Mouse (Mus musculus) B cell, adult 62 days (primary cell): ENCODE results near the gene Ceacam2. TPM values are rescaled to one million over a fixed set of nuclear protein-coding genes. Genes with fewer than 3 reads are reported as not detected.

Experiments
- total RNA-seq: library from RNA; stranded (reverse); gene quantifications from 4 replicates; pipeline ENCODE4 v1.2.4, GENCODE M21; 2023

Gene Ceacam2
- 8.2 to 9.3 TPM (median 8.7 TPM) in 4 replicates for total RNA-seq

GRCm38 (mm10) chr7:25539376-25539907, at the start of gene Ceacam2:
Gene Ceacam2, minus strand, starts transcription at chr7:25539857.

GRCm38 (mm10) chr7:25477091-25477751, 62.4 kb downstream of the Ceacam2 start, which contains the start of gene Ceacam1:
Gene Ceacam1, minus strand, starts transcription at chr7:25477603.

Other genes starting within 250 kb of the Ceacam2 start
- 45.1 to 61.2 TPM (median 47.3 TPM) in 4 replicates for gene Pafah1b3, start 241.9 kb downstream of the Ceacam2 start, total RNA-seq
- 0.48 TPM in 1 of 4 replicates, not detected in the others for gene Prr19, start 238.4 kb downstream of the Ceacam2 start, total RNA-seq
- not detected in 4 replicates for gene Tmem145, start 233.8 kb downstream of the Ceacam2 start, total RNA-seq
- 1.9 to 2.4 TPM (median 2.3 TPM) in 4 replicates for gene Megf8, start 222.7 kb downstream of the Ceacam2 start, total RNA-seq
- not detected in 4 replicates for gene Cnfn, start 170.1 kb downstream of the Ceacam2 start, total RNA-seq
- 29.9 to 35.4 TPM (median 33.8 TPM) in 4 replicates for gene Lipe, start 141.1 kb downstream of the Ceacam2 start, total RNA-seq
- not detected in 4 replicates for gene Cxcl17, start 127.0 kb downstream of the Ceacam2 start, total RNA-seq
- 42.2 to 47.3 TPM (median 44.1 TPM) in 4 replicates for gene Ceacam1, start 62.3 kb downstream of the Ceacam2 start, total RNA-seq
- gene Erich4, start 76.0 kb upstream of the Ceacam2 start, total RNA-seq: not detected in 4 replicates
- 84.1 to 109 TPM (median 97.4 TPM) in 4 replicates for gene Dmac2, start 79.6 kb upstream of the Ceacam2 start, total RNA-seq
- 25.0 to 35.4 TPM (median 32.0 TPM) in 4 replicates for gene B3gnt8, start 86.8 kb upstream of the Ceacam2 start, total RNA-seq
- gene Bckdha, start 119.1 kb upstream of the Ceacam2 start, total RNA-seq: 38.2 to 60.5 TPM (median 45.8 TPM) in 4 replicates
- gene Exosc5, start 119.3 kb upstream of the Ceacam2 start, total RNA-seq: 59.4 to 78.7 TPM (median 71.0 TPM) in 4 replicates
- 0.66 to 1.9 TPM in 2 of 4 replicates, not detected in the others for gene Tmem91, start 135.3 kb upstream of the Ceacam2 start, total RNA-seq
- gene B9d2, start 140.9 kb upstream of the Ceacam2 start, total RNA-seq: 48.3 to 59.9 TPM (median 52.5 TPM) in 4 replicates
- 295 to 306 TPM (median 301 TPM) in 4 replicates for gene Tgfb1, start 147.1 kb upstream of the Ceacam2 start, total RNA-seq
- 87.8 to 110 TPM (median 97.9 TPM) in 4 replicates for gene Ccdc97, start 179.2 kb upstream of the Ceacam2 start, total RNA-seq
- 214 to 224 TPM (median 219 TPM) in 4 replicates for gene Hnrnpul1, start 214.9 kb upstream of the Ceacam2 start, total RNA-seq
- gene Axl, start 248.8 kb upstream of the Ceacam2 start, total RNA-seq: 5.7 to 12.4 TPM (median 6.8 TPM) in 4 replicates